Mouse (Mus musculus) intestine, embryonic 15.5 days (tissue): ENCODE results near the gene Gm10842. TPM values are rescaled to one million over a fixed set of nuclear protein-coding genes. Genes with fewer than 3 reads are reported as not detected.

Source experiments
- ATAC-seq: fragments of 200-750 bp; cut with Nextera tagmentation; 2 replicates; pipeline ENCODE4 v1.8.0; 2017; ENCODE audit warnings: moderate TSS enrichment, moderate library complexity
- H3K27ac ChIP-seq: fragments of 300-500 bp; sonication (generic); 2 replicates; pipeline ENCODE4 v1.5.1; 2015; ENCODE audit warnings: mild to moderate bottlenecking, inconsistent platforms
- H3K27me3 ChIP-seq: fragments of 300-500 bp; sonication (generic); replicated peaks from 2 replicates; pipeline ENCODE4 v1.6.1; 2015; ENCODE audit warnings: inconsistent platforms
- H3K36me3 ChIP-seq: fragments of 300-500 bp; sonication (generic); 2 replicates; pipeline ENCODE4 v1.6.1; 2015; ENCODE audit warnings: inconsistent platforms
- H3K4me1 ChIP-seq: fragments of 300-500 bp; sonication (generic); replicated peaks from 2 replicates; pipeline ENCODE4 v1.6.1; 2015; ENCODE audit warnings: inconsistent platforms
- H3K4me2 ChIP-seq: fragments of 300-500 bp; sonication (generic); replicated peaks from 2 replicates; pipeline ENCODE4 v1.6.1; 2015; ENCODE audit warnings: mild to moderate bottlenecking, inconsistent platforms
- H3K4me3 ChIP-seq: fragments of 300-500 bp; sonication (generic); replicated peaks from 2 replicates; pipeline ENCODE4 v1.5.1; 2015; ENCODE audit warnings: inconsistent platforms
- H3K9ac ChIP-seq: fragments of 300-500 bp; sonication (generic); 2 replicates; pipeline ENCODE4 v1.6.1; 2015; ENCODE audit warnings: inconsistent platforms
- H3K9me3 ChIP-seq: fragments of 300-500 bp; sonication (generic); 2 replicates; pipeline ENCODE4 v1.6.1; 2016; ENCODE audit warnings: inconsistent platforms
- WGBS: fragments of 180-500 bp; shearing (Covaris S2); methylation state at CpG from one replicate; pipeline ENCODE4 v1.1.7; 2015; 5-methylcytosine and 5-hydroxymethylcytosine counted together
- polyA plus RNA-seq: library from polyadenylated mRNA; unstranded; fragments of >200 nt; fragmentation: Nextera tagmentation; extraction: Ambion mirVana; gene quantifications from 2 replicates; pipeline ENCODE4 v1.2.1, GENCODE M21; 2015

Gm10842 gene
- polyA plus RNA-seq, 1 experiment from 2014 or later = not detected

GRCm38 (mm10) chr11:105155915-105156314 is 9.2 kb downstream of the Gm10842 start:
- H3K4me1 ChIP-seq = peaks cover 10% of the 10 kb centered on the region; the same call in 1 of the 2 replicates
- no peak overlapping the region for H3K4me3 ChIP-seq
- H3K36me3 ChIP-seq = no peaks in the 10 kb centered on the region
- no peaks in the 10 kb centered on the region for H3K27me3 ChIP-seq
- H3K27ac ChIP-seq = no peak overlapping the region
- H3K4me2 ChIP-seq = no peak overlapping the region
- H3K9ac ChIP-seq = no peak overlapping the region
- WGBS = 65% methylated on average over 4 of the region's 4 CpGs
- no peaks in the 10 kb centered on the region for H3K9me3 ChIP-seq
- ATAC-seq = 0 out of 2 replicates have a peak, but pooled peaks have one; percentile 36

- Histone ChIP-seq H3K9ac (no peak overlapping the region), H3K9me3 (no peaks in the 10 kb centered on the region), H3K4me1 (peaks cover 10% of the 10 kb centered on the region; the same call in 1 of the 2 replicates), H3K36me3 (no peaks in the 10 kb centered on the region), H3K4me3 (no peak overlapping the region), H3K27me3 (no peaks in the 10 kb centered on the region), H3K27ac (no peak overlapping the region), H3K4me2 (no peak overlapping the region)
- WGBS = 82% methylated on average over 19 of the region's 19 CpGs
- ATAC-seq = no peak
Measured at GRCm38 (mm10) chr11:105156748-105157267, 10.1 kb downstream of the Gm10842 start.

- no peak overlapping the region for H3K4me2 ChIP-seq
- no peaks in the 10 kb centered on the region for H3K27me3 ChIP-seq
- H3K4me1 ChIP-seq = peaks cover 9% of the 10 kb centered on the region; the same call in 1 of the 2 replicates
- no peaks in the 10 kb centered on the region for H3K36me3 ChIP-seq
- H3K27ac ChIP-seq = no peak overlapping the region
- ATAC-seq = no peak
- no peak overlapping the region for H3K4me3 ChIP-seq
- no peaks in the 10 kb centered on the region for H3K9me3 ChIP-seq
- no peak overlapping the region for H3K9ac ChIP-seq
Measured at GRCm38 (mm10) chr11:105158047-105158446, 11.4 kb downstream of the Gm10842 start.

GRCm38 (mm10) chr11:105159673-105160360 is 13.1 kb downstream of the Gm10842 start:
- WGBS = 57% methylated on average over 6 of the region's 6 CpGs
- no peak for ATAC-seq
- Histone ChIP-seq H3K9ac (no peak overlapping the region), H3K27ac (no peak overlapping the region), H3K4me3 (no peak overlapping the region), H3K9me3 (peaks cover 4% of the 10 kb centered on the region; the same call in 1 of the 2 replicates), H3K36me3 (no peaks in the 10 kb centered on the region), H3K27me3 (no peaks in the 10 kb centered on the region), H3K4me2 (no peak overlapping the region), H3K4me1 (no peaks in the 10 kb centered on the region)

GRCm38 (mm10) chr11:105161411-105161810 is 14.7 kb downstream of the Gm10842 start:
- Histone ChIP-seq H3K9me3 (peaks cover 9% of the 10 kb centered on the region; the same call in 1 of the 2 replicates), H3K27ac (no peak overlapping the region), H3K27me3 (no peaks in the 10 kb centered on the region), H3K4me3 (no peak overlapping the region), H3K9ac (no peak overlapping the region), H3K4me1 (no peaks in the 10 kb centered on the region), H3K36me3 (no peaks in the 10 kb centered on the region), H3K4me2 (no peak overlapping the region)
- 83% methylated on average over 2 of the region's 2 CpGs for WGBS
- ATAC-seq = no peak

- no peak overlapping the region for H3K4me3 ChIP-seq
- H3K9ac ChIP-seq = no peak overlapping the region
- peaks cover 9% of the 10 kb centered on the region; the same call in 1 of the 2 replicates for H3K9me3 ChIP-seq
- no peaks in the 10 kb centered on the region for H3K36me3 ChIP-seq
- WGBS = 77% methylated on average over 69 of the region's 69 CpGs
- H3K27ac ChIP-seq = no peak overlapping the region
- ATAC-seq = no peak
- H3K4me2 ChIP-seq = no peak overlapping the region
- H3K4me1 ChIP-seq = no peaks in the 10 kb centered on the region
- no peaks in the 10 kb centered on the region for H3K27me3 ChIP-seq
Measured at GRCm38 (mm10) chr11:105164516-105165510, 18.1 kb downstream of the Gm10842 start.

GRCm38 (mm10) chr11:105166780-105167179 is 20.1 kb downstream of the Gm10842 start:
- 89% methylated on average over 10 of the region's 10 CpGs for WGBS
- H3K4me3 ChIP-seq = no peak overlapping the region
- H3K4me2 ChIP-seq = no peak overlapping the region
- no peak overlapping the region for H3K9ac ChIP-seq
- ATAC-seq = no peak
- H3K9me3 ChIP-seq = peaks cover 9% of the 10 kb centered on the region; the same call in 1 of the 2 replicates
- H3K27me3 ChIP-seq = no peaks in the 10 kb centered on the region
- H3K27ac ChIP-seq = no peak overlapping the region
- no peaks in the 10 kb centered on the region for H3K4me1 ChIP-seq
- no peaks in the 10 kb centered on the region for H3K36me3 ChIP-seq

- H3K27ac ChIP-seq = no peak within 1 kb of the TSS
Measured at GRCm38 (mm10) chr11:105178516-105178915, 31.8 kb downstream of the Gm10842 start, which contains the start of gene Tlk2. Gene Tlk2, plus strand, starts transcription at chr11:105178807.

GRCm38 (mm10) chr11:105179523-105179922 is 32.8 kb downstream of the Gm10842 start:
- H3K27me3 ChIP-seq = no peaks in the 10 kb centered on the region
- no peak overlapping the region for H3K9ac ChIP-seq
- H3K9me3 ChIP-seq = no peaks in the 10 kb centered on the region
- peaks cover 9% of the 10 kb centered on the region for H3K4me1 ChIP-seq
- no peak overlapping the region for H3K27ac ChIP-seq
- H3K4me2 ChIP-seq = peak overlapping the region; percentile 85
- H3K4me3 ChIP-seq = peak overlapping the region; percentile 95; the same call in 1 of the 2 replicates
- no peak for ATAC-seq
- WGBS = 68% methylated on average over 4 of the region's 4 CpGs
- H3K36me3 ChIP-seq = peaks cover 1% of the 10 kb centered on the region; the same call in 1 of the 2 replicates

More at GRCm38 (mm10) chr11:105178516-105178915, 31.8 kb downstream of the Gm10842 start, which contains the start of gene Tlk2:
- Histone ChIP-seq H3K36me3 (no peaks in the 10 kb centered on the region), H3K27me3 (no peaks in the 10 kb centered on the region), H3K9me3 (no peaks in the 10 kb centered on the region), H3K4me3 (peak within 1 kb of the TSS; percentile 95; the same call in 1 of the 2 replicates), H3K9ac (no peak within 1 kb of the TSS), H3K4me1 (peaks cover 9% of the 10 kb centered on the region), H3K4me2 (peak within 1 kb of the TSS; percentile 85)
- WGBS = 48% methylated on average over 2 of the region's 2 CpGs
- ATAC-seq = no peak

GRCm38 (mm10) chr11:105180471-105181091 is 33.9 kb downstream of the Gm10842 start:
- peak overlapping the region; percentile 95 for H3K27ac ChIP-seq
- ATAC-seq = peak; percentile 52
- peak overlapping the region; percentile 99 for H3K9ac ChIP-seq
- H3K27me3 ChIP-seq = no peaks in the 10 kb centered on the region
- H3K9me3 ChIP-seq = no peaks in the 10 kb centered on the region
- H3K36me3 ChIP-seq = peaks cover 6% of the 10 kb centered on the region; the same call in 1 of the 2 replicates
- peaks cover 9% of the 10 kb centered on the region for H3K4me1 ChIP-seq
- peak overlapping the region; percentile 95 for H3K4me3 ChIP-seq
- H3K4me2 ChIP-seq = peak overlapping the region; percentile 85
- under 1% methylated on average over 33 of the region's 35 CpGs for WGBS

GRCm38 (mm10) chr11:105181126-105181637 is 34.5 kb downstream of the Gm10842 start:
- Histone ChIP-seq H3K4me2 (peak overlapping the region; percentile 85), H3K27me3 (no peaks in the 10 kb centered on the region), H3K4me1 (peaks cover 9% of the 10 kb centered on the region), H3K4me3 (peak overlapping the region; percentile 95), H3K36me3 (peaks cover 6% of the 10 kb centered on the region; the same call in 1 of the 2 replicates), H3K9ac (peak overlapping the region; percentile 99), H3K27ac (peak overlapping the region; percentile 95), H3K9me3 (no peaks in the 10 kb centered on the region)
- under 1% methylated on average over 59 of the region's 60 CpGs for WGBS
- ATAC-seq = peak; percentile 98
